Mouse (Mus musculus) naive thymus-derived CD4-positive, alpha-beta T cell, adult 5 months (primary cell): ENCODE data around the gene Lcn2. TPM values are rescaled to one million over a fixed set of nuclear protein-coding genes. Genes with fewer than 3 reads are reported as not detected.

Experiments used
- polyA plus RNA-seq: library from polyadenylated mRNA; unstranded; fragments of 100-300 nt; shearing (Covaris generic); gene quantifications from one replicate; pipeline ENCODE4 v1.2.1, GENCODE M21; 2017

Gene Lcn2
- not detected for polyA plus RNA-seq

DNA sequence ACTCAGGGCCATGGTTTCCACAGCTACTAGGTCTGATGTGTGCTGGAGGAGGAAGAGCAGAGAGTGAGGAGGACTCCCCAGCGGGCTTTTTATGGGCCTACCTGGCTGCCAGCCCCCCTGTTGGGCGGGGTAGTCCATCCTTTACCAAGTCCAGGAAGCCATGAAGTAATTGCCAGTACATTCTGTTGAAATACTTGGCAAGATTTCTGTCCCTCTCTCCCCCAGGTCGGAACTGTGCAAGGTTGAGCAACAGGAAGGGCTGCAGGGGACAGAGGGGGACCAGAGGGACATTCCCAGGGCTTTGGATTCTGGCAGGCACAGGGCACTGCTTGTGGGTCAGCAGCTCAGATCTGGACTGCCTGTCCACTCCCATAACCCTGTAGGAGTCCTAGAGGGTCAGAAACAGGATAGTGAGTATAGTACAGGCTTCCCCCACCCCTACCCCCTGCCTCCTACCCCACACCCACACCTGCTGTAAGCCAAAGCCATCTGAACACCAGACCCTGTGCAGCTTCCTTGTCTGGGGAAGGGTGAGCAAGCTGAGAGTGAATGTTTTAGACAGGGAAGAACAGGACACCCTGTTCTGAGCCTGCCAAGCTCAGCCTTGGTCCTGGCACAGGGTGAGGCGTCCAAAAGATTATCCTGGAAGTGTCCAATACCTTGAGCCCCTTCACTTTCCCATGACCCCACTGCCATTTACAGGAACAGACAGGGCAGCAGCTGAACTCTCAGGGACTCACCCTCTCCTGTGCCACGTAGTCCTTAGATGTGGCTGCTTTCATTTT, at the start of gene Lcn2:
TSS of gene Lcn2 (minus strand) at position 547 of the 785 bp plus-strand sequence.

DNA sequence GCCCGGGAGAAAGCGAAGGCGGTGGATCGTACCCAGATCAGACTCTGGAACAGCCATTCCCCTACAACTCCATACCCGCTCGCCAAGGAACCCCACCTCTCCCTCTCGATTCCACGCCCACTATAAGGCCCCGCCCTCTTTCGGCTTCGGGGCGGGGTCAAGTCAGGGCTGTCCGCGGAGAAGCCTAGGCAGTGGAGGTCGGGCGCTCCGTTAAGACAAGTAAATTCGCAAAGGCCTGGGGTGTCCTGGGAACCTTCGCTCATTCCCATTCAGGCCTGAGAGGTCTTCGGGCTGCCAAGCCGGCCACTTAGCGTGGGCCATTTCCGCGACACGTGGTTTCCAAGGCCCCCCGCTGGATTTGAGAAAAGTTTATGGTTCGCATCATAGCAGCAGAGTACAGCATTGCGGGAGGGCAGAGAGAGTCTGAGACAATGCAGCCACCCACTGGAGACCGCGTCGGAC, 7.5 kb upstream of the Lcn2 start, which contains the start of gene Ptges2:
TSS of gene Ptges2 (plus strand) at position 413 of the 462 bp plus-strand sequence.

DNA sequence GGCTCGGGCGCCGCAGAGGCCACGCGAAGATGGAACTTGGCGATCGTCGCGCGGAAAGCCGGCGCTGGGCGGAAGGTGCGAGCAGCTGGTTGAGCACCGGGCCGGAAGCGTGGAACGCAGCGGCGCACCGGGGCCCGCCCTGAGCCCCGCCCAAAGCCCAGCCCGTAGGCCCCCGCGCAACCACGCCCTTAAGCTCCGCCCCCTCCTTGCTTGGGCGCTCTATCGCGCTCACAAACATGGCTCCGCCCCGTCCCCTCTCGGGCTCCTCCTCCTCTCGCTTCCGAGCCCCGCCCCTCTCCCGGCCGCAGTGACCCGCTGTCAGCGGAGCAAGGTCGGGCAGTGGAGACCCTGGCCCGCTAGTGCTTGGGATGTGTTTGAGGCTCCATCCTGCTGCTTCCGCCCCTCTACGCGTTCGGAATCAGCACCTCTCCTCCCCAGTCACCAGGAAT, 6.3 kb downstream of the Lcn2 start, which contains the start of gene 1110008P14Rik:
TSS of gene 1110008P14Rik (minus strand) at position 164 of the 449 bp plus-strand sequence.

DNA sequence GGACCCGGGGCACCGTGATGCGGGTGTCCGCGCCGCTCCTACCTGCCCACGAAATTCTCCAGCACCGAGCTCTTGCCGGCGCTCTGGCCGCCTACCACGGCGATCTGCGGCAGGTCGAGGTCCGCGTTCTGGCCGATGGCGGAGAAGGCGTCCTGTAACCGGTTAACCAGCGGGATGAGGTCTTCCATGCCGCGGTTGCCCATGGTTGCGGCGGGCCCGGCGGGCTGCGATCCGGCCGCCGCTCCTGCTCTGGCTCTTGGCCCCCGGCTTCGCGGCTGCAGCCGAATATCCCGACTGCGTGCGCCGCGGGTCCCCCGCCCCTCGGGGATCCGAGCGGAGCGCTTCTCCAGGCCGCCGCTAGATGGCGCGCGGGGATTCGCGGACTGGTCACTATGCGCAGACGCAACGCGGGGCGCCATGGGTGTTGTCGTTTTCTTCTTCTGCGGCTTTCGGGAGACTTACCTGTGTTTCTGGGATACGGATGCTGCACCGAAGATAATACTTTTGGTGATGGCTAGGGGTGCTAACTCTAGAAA, 35.0 kb downstream of the Lcn2 start, which contains the start of gene Dnm1:
TSS of gene Dnm1 (minus strand) at position 332 of the 536 bp plus-strand sequence.

DNA sequence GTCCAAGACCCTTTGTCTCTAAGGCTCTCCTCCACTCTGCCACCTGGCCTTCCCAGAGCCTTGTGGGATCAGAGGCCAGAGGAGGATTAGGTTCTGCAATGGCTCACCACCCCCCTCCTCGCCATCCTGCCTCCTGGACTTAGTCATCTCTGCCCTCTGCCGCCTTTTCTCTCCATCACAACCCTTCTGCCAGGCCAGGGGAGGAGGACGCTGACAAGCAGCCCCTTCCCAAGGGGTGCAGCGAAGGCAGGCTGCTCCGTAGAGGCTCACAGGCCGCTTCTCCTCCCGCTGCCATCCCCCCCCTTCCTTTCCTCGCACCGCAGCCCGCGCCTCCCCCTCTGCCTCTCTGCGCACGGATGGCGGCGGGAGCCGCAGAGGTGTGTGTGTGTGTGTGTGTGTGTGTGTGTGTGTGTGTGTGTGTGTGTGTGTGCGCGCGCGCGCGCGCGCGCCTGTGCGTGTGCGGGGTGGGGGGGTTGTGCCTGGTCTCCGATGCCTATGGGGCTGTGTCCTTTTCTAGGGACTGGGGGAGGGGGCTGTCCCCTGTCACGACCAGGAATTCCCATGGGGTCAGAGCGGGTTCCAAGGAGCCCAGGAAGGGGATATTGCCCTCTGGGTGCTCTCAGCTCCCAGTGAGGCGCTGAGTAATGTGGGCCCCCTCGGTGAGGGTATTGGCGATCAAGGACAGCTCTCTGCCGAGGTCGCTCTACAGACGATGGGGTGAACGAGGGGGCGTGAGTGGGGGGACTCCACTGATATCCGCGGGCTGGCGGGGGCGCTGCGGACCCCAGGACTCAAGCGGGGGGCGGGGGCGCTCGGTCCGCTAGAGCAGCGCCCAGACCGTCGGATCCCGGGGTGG, 35.7 kb downstream of the Lcn2 start, which contains the start of gene Ciz1:
TSS of gene Ciz1 (plus strand) at position 177 of the 856 bp plus-strand sequence.

Other genes with a start within 250 kb of the Lcn2 start
- 51.9 TPM for gene Prrc2b, start 237.2 kb downstream of the Lcn2 start, polyA plus RNA-seq
- 6.0 TPM for gene Pomt1, start 151.7 kb downstream of the Lcn2 start, polyA plus RNA-seq
- gene Uck1, start 128.1 kb downstream of the Lcn2 start, polyA plus RNA-seq: 101 TPM
- 32.0 TPM for gene Golga2, start 100.9 kb downstream of the Lcn2 start, polyA plus RNA-seq
- gene Swi5, start 100.2 kb downstream of the Lcn2 start, polyA plus RNA-seq: 137 TPM
- gene Ciz1, start 35.9 kb downstream of the Lcn2 start, polyA plus RNA-seq: 127 TPM
- not detected for gene Dnm1, start 34.9 kb downstream of the Lcn2 start, polyA plus RNA-seq
- 32.4 TPM for gene 1110008P14Rik, start 6.3 kb downstream of the Lcn2 start, polyA plus RNA-seq
- 10.6 TPM for gene Ptges2, start 7.6 kb upstream of the Lcn2 start, polyA plus RNA-seq
- gene Naif1, start 62.2 kb upstream of the Lcn2 start, polyA plus RNA-seq: 12.0 TPM
- 103 TPM for gene Slc25a25, start 63.2 kb upstream of the Lcn2 start, polyA plus RNA-seq
- 153 TPM for gene Fam102a, start 147.1 kb upstream of the Lcn2 start, polyA plus RNA-seq
- 76.8 TPM for gene Dpm2, start 182.6 kb upstream of the Lcn2 start, polyA plus RNA-seq
- gene Pip5kl1, start 186.5 kb upstream of the Lcn2 start, polyA plus RNA-seq: not detected
- gene 9430097D07Rik, start 187.4 kb upstream of the Lcn2 start, polyA plus RNA-seq: not detected
- 15.0 TPM for gene St6galnac4, start 198.8 kb upstream of the Lcn2 start, polyA plus RNA-seq
- gene St6galnac6, start 211.5 kb upstream of the Lcn2 start, polyA plus RNA-seq: 1.1 TPM
- not detected for gene Ak1, start 233.5 kb upstream of the Lcn2 start, polyA plus RNA-seq